Mouse (Mus musculus) urinary bladder, postnatal 14 days (tissue): ENCODE data around the gene Ccdc28b.

Experiments used
- DNase-seq: peaks from one replicate; pipeline ENCODE4 v3.0.0; 2021; ENCODE audit warnings: low spot score

The Ccdc28b gene

DNA sequence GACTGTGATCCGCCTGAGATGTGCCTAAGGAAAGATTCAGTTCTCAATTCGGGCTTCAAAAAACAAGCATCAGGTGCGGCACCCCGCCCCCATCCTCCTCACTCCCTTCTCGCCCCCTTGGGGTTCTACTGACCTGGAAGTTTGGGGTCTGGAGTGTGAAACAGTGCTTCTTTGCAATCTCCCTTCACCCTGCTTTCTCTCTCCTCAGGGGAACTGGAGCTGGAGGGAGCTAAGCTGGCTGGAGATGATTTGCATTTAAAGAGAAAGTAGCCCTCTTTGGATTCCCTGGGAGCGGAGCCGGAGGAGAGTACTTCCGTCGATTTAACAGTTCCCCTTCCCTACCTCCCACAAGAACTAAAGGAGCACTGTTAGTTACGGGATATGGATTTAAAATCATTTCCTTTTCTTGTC lies at the start of gene Ccdc28b:
TSS of gene Ccdc28b (minus strand) at position 267 of the 411 bp plus-strand sequence.
- peak; percentile 53 for DNase-seq

DNA sequence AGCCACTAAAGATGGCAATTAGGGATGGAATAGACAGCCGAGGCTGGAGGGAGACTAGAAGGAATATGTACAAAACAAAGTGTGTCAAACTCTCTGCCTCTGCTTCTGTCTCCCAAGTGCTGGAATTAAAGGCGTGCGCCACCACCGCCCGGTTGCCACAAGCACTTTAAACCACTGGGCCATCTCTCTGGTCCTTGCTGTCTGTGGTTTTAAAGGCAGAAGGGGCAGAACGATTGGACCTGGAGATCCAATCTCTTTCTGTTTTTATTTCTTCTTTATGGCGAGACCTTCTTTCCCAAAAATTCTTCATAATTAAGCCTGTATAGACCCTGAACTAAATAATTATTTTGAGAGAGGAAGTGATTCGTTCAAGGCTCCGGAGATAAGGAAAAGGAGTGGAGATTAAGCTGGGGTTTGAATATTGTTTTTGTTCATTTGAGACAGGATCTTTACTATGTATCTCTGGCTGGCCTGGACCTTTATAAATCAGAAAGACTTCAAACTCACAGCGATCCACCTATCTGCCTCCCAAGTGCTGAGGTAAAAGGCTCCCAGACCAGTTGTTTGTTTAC lies 49.2 kb upstream of the Ccdc28b start:
- DNase-seq: no peak

GRCm38 (mm10) chr4:129672083-129672877 lies 48.5 kb upstream of the Ccdc28b start, which contains the start of gene Kpna6:
TSS of gene Kpna6 (minus strand) at chr4:129672767.
- peak; percentile 89 for DNase-seq

GRCm38 (mm10) chr4:129671491-129672082 lies 47.8 kb upstream of the Ccdc28b start:
- peak; percentile 57 for DNase-seq

DNA sequence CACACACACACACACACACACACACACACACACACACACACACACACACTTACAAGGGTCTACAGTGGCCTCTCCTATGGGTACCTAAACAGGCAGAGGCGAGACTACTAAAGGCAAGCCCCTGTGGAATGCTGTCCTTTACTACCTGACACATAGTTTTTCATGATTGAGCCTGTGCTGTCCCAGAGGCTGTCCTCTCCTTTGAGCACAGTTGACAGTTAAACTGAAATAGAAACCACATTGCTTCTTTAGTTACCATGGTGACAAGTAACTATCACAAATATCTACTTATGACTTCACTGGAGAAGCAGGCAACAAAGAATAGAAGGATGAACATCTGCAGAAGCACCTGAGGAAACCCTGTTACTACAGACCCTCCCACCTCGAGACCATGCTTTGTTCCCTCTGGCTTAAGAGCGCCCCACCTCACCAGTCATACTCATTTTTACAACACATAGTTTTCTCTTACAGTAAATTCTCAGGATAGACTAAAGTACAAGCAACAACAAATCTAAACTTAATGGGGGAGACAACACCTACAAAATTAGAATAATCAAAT lies 38.6 kb upstream of the Ccdc28b start:
- no peak for DNase-seq

DNA sequence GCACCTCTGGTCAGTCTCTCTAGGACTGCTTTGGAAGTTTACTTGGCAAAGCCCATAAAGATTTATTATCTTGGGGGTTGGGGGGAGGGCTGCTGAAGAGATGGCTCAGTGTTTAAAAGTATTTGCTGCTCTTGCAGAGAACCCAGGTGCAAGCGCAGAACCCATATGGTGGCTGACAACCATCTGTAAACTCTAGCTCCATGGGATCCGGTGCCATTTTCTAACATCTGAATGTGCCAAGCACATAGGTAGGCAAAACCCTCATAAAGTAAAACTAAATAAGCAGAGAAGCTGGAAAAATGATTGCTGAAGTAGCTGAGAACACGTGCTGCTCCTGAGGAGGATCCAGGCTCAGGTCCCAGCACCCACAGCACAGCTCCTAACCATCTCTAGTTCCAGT lies 37.8 kb upstream of the Ccdc28b start:
- DNase-seq: no peak

DNA sequence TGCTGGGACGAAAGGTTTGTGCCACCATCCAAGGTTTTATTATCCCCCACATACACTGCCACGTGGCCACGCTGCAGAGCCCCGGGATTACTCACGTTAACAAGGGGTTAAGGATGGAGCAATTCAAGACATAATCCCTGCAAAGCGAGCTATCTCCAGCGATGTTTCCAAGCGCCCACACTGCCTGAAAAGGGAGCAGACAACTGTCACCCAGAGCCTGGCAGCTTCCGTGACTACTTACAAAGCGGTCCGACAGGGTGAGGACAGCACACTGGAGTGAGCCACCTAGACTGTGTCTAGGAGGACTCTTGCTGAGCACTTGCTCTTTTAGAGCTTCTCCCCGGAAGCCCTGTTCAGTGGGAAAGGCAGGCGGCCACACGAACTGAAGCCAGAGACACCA lies 31.0 kb upstream of the Ccdc28b start:
- no peak for DNase-seq

GRCm38 (mm10) chr4:129650359-129650758 lies 26.6 kb upstream of the Ccdc28b start:
- DNase-seq: no peak

GRCm38 (mm10) chr4:129648656-129649055 lies 24.9 kb upstream of the Ccdc28b start:
- no peak for DNase-seq

DNA sequence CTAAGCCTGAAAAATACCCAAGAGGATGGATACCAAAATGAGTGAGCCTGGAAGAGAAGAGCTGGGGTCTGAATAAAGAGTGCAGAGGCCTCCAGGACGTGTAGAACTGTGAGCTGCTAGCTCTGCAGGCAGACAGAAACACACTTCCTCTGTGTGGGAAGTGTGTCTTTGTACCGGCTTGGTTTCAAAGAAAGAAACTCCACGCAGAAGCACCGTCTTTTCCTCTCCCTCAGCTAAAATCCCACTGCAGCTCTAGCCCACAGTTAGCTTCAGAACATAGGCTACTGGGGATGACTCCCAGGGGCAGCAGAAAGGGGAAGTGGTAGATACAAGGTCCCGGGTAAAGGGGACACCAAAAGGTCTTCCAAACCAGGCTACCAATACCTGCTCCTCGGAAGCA lies 21.5 kb upstream of the Ccdc28b start:
- no peak for DNase-seq

GRCm38 (mm10) chr4:129641756-129642155 lies 18.0 kb upstream of the Ccdc28b start:
- no peak for DNase-seq

DNA sequence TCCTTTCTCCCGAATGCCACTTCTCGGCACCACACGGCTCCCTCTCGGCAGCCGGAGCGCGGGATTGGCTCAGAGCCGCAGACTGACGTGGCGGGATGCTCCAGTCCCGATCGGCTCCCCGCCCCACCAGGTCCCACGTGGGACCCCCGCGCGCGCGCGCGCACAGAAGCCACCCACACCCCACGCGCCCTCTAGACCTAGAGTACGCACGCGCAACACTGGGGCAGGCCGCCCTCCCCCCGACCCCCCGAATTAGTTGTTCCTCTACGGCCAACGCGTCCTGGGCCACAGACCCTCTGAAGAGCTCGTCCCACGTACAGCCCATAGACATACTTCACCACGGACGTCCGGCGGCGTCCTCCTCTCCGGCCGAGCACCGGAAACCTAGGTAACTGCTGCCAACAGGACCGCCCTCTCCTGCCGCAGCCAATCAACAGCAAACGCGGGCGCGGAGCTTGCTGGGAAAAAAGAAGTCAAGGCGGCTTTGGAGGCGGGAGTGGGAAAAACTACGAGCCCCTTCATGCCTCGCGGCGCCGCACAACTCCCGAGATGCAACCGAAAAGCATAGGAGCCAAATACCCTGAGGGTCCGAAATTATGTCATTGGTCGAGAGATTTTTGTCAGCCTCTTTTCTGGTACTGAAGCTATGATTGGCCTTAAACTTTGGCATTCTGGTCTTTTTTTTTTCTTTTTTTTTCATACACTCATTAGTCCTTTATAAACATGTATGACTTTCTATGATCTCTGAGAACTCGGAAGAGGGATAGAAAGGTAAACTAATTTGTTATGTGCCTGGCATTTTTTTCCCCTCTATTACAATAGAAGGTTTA lies 17.1 kb upstream of the Ccdc28b start, which contains the start of gene Txlna:
TSS of gene Txlna (minus strand) at position 428 of the 830 bp plus-strand sequence.
- DNase-seq: peak; percentile 97

DNA sequence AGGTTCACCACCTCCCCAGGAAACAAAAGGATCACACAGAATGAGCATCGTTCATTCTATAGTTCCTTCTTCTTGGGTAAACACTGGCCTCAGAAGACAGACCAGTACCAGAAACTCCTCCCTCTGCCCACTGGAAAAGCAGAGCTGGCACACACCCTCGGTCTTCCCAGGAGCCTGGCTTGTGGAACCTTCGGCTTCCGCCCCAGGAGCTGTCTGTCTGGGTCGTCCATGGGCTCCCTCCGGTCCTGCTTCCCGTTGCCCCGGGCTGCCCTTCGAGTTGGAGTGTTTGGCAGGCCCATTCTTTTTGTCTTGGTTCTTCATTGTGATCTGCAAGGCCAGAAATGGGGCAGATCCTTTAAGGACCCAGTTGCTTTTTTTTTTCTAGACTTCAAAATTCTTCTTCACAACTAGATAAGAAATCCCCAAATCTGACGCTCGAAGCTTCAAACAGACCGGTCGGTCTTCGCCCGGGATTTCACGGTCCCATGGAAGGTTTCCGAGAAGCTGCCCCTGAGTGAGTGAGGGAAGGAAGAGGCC lies 16.4 kb upstream of the Ccdc28b start:
- DNase-seq: peak; percentile 54

DNA sequence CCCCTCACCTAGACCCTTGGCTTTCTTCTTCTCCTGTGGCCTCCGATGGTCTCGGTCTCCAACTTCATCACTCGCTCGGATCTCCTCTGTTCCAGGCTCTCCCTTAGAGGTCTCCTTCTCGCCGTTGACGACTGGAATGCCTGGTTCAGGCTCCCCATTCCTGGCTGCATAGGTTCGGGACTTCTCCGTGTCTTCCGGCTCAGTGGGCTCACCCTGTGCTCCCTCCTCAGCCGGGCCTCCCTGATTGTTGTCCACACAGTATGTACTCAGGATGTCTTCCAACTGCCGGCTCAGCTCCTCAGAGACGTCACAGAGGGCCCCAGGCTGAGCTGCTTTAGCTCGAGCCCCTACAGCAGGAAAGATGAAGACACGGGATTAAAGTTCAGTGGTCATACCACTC lies 15.5 kb upstream of the Ccdc28b start:
- DNase-seq: no peak

DNA sequence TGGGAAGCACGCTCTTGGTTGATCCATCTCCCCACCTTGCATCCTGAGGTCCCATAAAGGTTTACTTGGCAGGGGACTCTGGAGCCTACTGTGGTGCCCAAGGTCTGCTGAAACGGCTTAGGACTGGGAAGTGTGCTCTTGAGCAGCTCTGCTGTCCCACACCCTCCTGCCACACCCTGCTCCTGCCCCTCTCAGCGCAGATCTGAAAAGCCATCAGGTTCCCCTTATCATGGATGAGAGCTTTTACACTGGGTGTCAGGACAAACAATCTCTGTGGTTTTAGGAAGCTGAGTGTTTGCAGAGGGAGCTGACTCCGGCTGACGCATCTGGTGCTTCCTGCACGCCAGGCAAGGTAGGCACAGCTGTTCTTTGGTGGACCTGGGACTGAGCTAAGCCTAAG lies 10.1 kb upstream of the Ccdc28b start:
- DNase-seq: no peak

DNA sequence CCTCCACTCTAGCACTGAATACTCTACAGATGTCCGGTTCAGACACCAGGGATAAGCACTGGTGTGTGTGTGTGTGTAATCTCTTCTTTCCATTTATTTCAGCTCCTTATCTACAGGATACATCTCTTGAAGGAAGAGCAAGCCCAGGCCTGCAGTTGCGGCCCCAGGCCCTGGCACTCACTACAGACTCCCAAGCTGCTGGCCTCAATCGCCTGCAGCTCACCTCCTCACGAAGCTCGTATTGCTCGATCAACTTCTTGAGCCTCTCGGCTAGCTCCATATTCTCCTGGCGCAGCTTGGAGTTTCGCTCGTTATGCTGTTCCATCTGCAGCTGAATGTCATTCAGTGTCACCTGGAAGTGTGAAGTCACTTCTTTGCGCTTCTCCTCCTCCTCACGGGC lies 8.1 kb upstream of the Ccdc28b start:
- no peak for DNase-seq

DNA sequence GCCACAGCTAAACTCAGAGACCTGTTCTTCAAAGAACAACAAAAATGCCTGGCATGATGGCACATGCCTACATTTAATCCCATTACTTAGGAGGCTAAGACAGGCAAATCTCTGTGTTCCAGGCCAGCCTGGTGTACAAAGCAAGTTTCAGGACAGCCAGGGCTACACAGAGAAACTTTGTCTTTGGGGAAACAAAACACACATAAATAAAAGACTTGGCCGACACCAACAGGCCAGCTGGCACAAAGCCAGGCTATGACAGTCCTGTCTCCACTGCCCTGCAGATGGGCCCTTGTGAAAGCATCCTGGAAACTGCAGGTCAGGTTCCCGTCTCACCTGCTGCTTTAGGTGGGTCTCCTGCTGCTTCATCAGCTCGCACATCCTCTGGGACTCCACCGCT lies 7.2 kb upstream of the Ccdc28b start:
- DNase-seq: no peak

DNA sequence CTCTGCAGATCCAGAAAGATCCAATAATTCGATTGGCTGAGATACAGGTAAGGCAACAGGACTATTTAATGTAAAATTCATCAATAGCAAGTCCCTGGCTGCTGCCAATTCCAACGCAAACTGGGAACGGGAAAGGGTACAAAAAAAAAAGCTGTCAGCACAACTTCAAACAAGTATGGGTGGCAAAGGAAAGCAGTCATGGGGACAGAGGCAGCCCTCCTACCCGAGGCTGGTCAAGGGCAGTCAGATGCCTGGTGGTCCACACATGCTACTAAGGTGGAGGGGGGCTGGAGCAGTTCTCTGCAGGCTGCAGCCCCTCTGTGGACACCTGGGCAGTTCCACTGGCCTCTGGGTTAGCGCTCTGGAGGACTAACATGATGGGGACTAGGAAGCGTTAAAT lies 2.3 kb upstream of the Ccdc28b start:
- DNase-seq: no peak

DNA sequence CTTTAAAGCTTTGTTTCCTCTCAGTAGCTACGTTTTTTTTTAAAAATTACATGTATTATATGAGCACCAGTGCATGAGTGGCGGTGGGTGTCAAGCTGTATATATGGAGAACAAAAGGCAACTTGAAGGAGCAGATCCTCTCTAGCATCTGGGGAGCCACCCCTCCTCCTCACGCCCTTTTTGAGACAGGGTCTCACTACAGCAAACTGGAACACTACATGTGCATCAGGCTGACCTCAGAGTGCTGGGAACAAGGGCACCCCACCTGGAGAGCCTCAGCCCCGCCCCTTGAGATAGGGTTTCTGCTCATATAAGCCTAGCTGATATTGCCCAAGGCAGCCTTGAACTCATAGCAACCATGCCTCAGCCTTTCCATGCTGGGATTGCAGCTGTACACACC lies 1.7 kb upstream of the Ccdc28b start:
- no peak for DNase-seq

DNA sequence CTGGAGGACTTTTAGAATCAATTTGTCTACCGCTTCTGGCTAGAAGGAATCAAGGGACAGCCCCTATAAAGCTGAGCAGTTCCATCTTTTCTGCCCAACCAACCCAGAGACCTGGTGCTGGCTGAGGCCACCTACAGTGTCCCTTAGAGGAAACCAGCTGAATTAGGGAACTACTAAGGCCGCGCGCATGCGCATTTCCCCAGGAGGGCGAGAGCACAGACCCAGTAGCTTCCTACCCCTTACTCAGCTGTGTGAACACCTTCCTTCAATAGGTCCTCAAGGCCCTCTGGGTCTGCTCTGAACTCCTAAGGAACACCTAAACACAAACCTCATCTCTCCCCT lies 1.3 kb upstream of the Ccdc28b start:
- DNase-seq: peak; percentile 41

DNA sequence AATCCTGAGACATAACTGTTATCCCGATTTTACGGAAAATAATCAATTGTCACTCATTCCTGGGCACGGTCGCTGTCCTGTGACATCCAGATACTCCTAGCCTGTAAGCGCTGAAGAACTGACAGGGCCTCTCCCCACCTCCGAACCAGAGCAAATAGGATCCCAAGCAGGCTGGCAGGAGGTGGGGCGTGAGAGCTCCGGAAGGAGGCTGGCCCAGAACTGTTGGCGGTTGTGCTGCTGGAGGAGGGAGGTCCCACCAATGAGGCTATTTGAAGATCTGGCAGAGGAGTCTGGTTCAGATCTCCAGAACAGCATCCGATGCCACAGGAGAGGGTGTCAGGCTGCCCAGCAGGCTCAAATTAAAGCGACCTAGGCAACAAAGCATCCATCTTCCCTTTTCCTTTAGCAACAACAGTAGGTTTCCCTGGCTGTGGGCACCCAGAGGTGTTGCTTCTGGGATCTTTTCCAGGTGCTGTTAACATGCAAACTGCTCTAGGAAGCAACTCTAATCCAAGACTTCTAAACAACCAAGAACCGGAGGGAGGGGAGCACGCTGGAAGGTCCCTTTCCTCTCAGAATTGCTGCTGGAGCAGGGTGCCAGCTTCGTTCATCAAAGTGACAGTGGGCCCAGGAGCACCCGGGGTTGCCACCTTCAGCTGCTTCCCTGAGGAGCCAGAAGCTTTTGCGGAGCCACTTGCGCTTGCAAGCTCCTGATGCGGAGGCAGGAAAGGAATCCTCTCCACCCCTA lies 708 bp upstream of the Ccdc28b start:
- DNase-seq: peak; percentile 83
